Mouse (Mus musculus) embryonic facial prominence, embryonic 11.5 days (tissue): ENCODE data around the gene Braf. TPM values are rescaled to one million over a fixed set of nuclear protein-coding genes. Genes with fewer than 3 reads are reported as not detected.

Experiments used
- ATAC-seq: fragments of 200-750 bp; cut with Nextera tagmentation; replicated peaks from 2 replicates; pipeline ENCODE4 v1.8.0; 2017; ENCODE audit warnings: low read depth; ENCODE audit not compliant: insufficient number of reproducible peaks, low FRiP score, low TSS enrichment
- DNase-seq: peaks from one replicate; pipeline ENCODE4 v3.0.0-alpha.2; 2015; ENCODE audit warnings: low spot score
- H3K27ac ChIP-seq: fragments of 300-500 bp; sonication (generic); replicated peaks from 2 replicates; pipeline ENCODE4 v1.5.1; 2014; ENCODE audit warnings: mild to moderate bottlenecking, low read depth, low read length, control low read depth
- H3K27me3 ChIP-seq: fragments of 300-500 bp; sonication (generic); 2 replicates; pipeline ENCODE4 v1.6.1; 2014; ENCODE audit warnings: mild to moderate bottlenecking, low read length, moderate library complexity, mixed read lengths; ENCODE audit not compliant: control insufficient read depth, insufficient read depth
- H3K36me3 ChIP-seq: fragments of 300-500 bp; sonication (generic); replicated peaks from 2 replicates; pipeline ENCODE4 v1.6.1; 2014; ENCODE audit warnings: low read depth, mild to moderate bottlenecking, low read length, moderate library complexity, mixed read lengths; ENCODE audit not compliant: control insufficient read depth, insufficient read depth
- H3K4me1 ChIP-seq: fragments of 300-500 bp; sonication (generic); 2 replicates; pipeline ENCODE4 v1.6.1; 2014; ENCODE audit warnings: low read length, mixed read lengths; ENCODE audit not compliant: control insufficient read depth, insufficient read depth
- H3K4me2 ChIP-seq: fragments of 300-500 bp; sonication (generic); 2 replicates; pipeline ENCODE4 v1.6.1; 2014; ENCODE audit warnings: low read depth, mild to moderate bottlenecking, control low read depth, low read length, moderate library complexity
- H3K4me3 ChIP-seq: fragments of 300-500 bp; sonication (generic); 2 replicates; pipeline ENCODE4 v1.5.1; 2014; ENCODE audit warnings: low read depth, low read length, control low read depth
- H3K9ac ChIP-seq: fragments of 300-500 bp; sonication (generic); replicated peaks from 2 replicates; pipeline ENCODE4 v1.6.1; 2014; ENCODE audit warnings: mild to moderate bottlenecking, control low read depth, low read length
- H3K9me3 ChIP-seq: fragments of 300-500 bp; sonication (generic); replicated peaks from 2 replicates; pipeline ENCODE4 v1.6.1; 2016; ENCODE audit warnings: mild to moderate bottlenecking, low read length, inconsistent platforms, mixed read lengths; ENCODE audit not compliant: control insufficient read depth
- WGBS: fragments of 180-500 bp; shearing (Covaris S2); extraction: QIAGEN DNeasy Blood & Tissue Kit; methylation state at CpG from one replicate; pipeline ENCODE4 v1.1.7; 2014; 5-methylcytosine and 5-hydroxymethylcytosine counted together
- polyA plus RNA-seq: library from polyadenylated mRNA; unstranded; fragments of >200 nt; fragmentation: Nextera tagmentation; extraction: Ambion mirVana; gene quantifications from 2 replicates; pipeline ENCODE4 v1.2.1, GENCODE M21; 2014

Gene Braf
- polyA plus RNA-seq, 1 experiment from 2014 or later, result 18.8 TPM

DNA sequence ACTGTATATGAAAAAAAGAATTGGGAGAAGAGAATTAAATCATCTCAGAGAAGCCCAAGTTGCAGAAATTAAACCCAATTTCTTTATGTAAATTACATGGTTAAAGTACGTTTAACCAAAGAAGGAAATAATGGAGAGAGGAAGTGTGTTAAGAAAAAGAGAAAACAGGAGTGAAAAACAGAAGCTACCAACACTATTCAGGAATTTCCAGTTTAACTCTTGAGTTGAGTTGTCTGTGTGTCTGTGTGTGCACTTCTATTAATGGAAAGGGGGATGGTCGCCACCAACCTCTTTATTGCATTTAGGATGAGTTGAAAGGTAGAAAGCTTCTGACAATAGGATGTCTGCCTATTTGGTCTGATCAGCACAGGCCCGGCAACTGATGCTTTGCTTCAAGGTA, 886 bp upstream of the Braf start:
- WGBS, result 85% methylated on average over 3 of the region's 3 CpGs
- no peaks in the 10 kb centered on the region for H3K36me3 ChIP-seq
- no peaks in the 10 kb centered on the region for H3K27me3 ChIP-seq
- no peaks in the 10 kb centered on the region for H3K4me1 ChIP-seq
- ATAC-seq (no peak), DNase-seq (no peak)
- no peak overlapping the region for H3K4me2 ChIP-seq
- no peak overlapping the region for H3K27ac ChIP-seq
- H3K9me3 ChIP-seq, result no peaks in the 10 kb centered on the region
- no peak overlapping the region for H3K9ac ChIP-seq
- H3K4me3 ChIP-seq, result no peak overlapping the region

DNA sequence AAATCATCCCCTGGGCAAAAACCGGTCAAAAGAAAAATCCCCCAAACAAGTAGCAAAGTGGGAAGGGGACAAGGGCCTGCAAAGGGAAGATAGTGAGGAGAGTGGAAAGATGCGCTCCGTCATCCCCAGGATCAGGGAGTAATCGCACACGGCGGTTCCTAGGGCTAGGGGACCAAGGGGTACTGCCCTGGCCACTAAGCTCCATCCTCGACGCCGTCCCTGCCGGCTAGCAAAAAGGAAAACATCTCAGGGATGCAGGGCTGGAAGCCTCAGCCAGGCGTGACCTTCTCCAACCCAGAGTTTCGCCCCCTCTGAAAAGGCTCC, 759 bp downstream of the Braf start:
- 0% methylated on average over 12 of the region's 12 CpGs for WGBS
- H3K4me1 ChIP-seq, result no peaks in the 10 kb centered on the region
- peak overlapping the region; percentile 92 for H3K27ac ChIP-seq
- H3K9ac ChIP-seq, result peak overlapping the region; percentile 95
- ATAC-seq (peak; percentile 35; the same call in 1 of the 2 replicates), DNase-seq (peak; percentile 37)
- H3K9me3 ChIP-seq, result no peaks in the 10 kb centered on the region
- H3K36me3 ChIP-seq, result no peaks in the 10 kb centered on the region
- peak overlapping the region; percentile 84 for H3K4me3 ChIP-seq
- H3K27me3 ChIP-seq, result no peaks in the 10 kb centered on the region
- peak overlapping the region; percentile 79 for H3K4me2 ChIP-seq

- Histone ChIP-seq H3K9ac (peak overlapping the region; percentile 95), H3K9me3 (no peaks in the 10 kb centered on the region), H3K4me3 (peak overlapping the region; percentile 84), H3K36me3 (no peaks in the 10 kb centered on the region), H3K27me3 (no peaks in the 10 kb centered on the region), H3K27ac (no peak overlapping the region), H3K4me2 (peak overlapping the region; percentile 79), H3K4me1 (no peaks in the 10 kb centered on the region)
- 2% methylated on average over 7 of the region's 7 CpGs for WGBS
- ATAC-seq (no peak), DNase-seq (peak; percentile 8)
Observed at GRCm38 (mm10) chr6:39724071-39724470, 1.2 kb downstream of the Braf start.

- no peak overlapping the region for H3K9ac ChIP-seq
- ATAC-seq (no peak), DNase-seq (no peak)
- H3K4me3 ChIP-seq, result no peak overlapping the region
- H3K36me3 ChIP-seq, result no peaks in the 10 kb centered on the region
- WGBS, result 88% methylated on average over 6 of the region's 6 CpGs
- H3K27ac ChIP-seq, result no peak overlapping the region
- no peaks in the 10 kb centered on the region for H3K27me3 ChIP-seq
- no peaks in the 10 kb centered on the region for H3K4me1 ChIP-seq
- H3K4me2 ChIP-seq, result no peak overlapping the region
- H3K9me3 ChIP-seq, result no peaks in the 10 kb centered on the region
Observed at GRCm38 (mm10) chr6:39718567-39718966, 6.7 kb downstream of the Braf start.

GRCm38 (mm10) chr6:39717049-39717448, 8.2 kb downstream of the Braf start:
- no peak overlapping the region for H3K4me3 ChIP-seq
- no peak overlapping the region for H3K9ac ChIP-seq
- no peak for DNase-seq
- H3K36me3 ChIP-seq, result no peaks in the 10 kb centered on the region
- H3K27ac ChIP-seq, result no peak overlapping the region
- 83% methylated on average over 2 of the region's 2 CpGs for WGBS
- no peak for ATAC-seq
- no peaks in the 10 kb centered on the region for H3K27me3 ChIP-seq
- H3K4me1 ChIP-seq, result no peaks in the 10 kb centered on the region
- H3K9me3 ChIP-seq, result no peaks in the 10 kb centered on the region
- no peak overlapping the region for H3K4me2 ChIP-seq

GRCm38 (mm10) chr6:39714341-39714740, 10.9 kb downstream of the Braf start:
- no peak overlapping the region for H3K27ac ChIP-seq
- DNase-seq (no peak), ATAC-seq (no peak)
- H3K4me2 ChIP-seq, result no peak overlapping the region
- no peaks in the 10 kb centered on the region for H3K36me3 ChIP-seq
- 77% methylated on average over 7 of the region's 7 CpGs for WGBS
- no peak overlapping the region for H3K9ac ChIP-seq
- H3K27me3 ChIP-seq, result no peaks in the 10 kb centered on the region
- H3K4me1 ChIP-seq, result no peaks in the 10 kb centered on the region
- H3K9me3 ChIP-seq, result no peaks in the 10 kb centered on the region
- no peak overlapping the region for H3K4me3 ChIP-seq

DNA sequence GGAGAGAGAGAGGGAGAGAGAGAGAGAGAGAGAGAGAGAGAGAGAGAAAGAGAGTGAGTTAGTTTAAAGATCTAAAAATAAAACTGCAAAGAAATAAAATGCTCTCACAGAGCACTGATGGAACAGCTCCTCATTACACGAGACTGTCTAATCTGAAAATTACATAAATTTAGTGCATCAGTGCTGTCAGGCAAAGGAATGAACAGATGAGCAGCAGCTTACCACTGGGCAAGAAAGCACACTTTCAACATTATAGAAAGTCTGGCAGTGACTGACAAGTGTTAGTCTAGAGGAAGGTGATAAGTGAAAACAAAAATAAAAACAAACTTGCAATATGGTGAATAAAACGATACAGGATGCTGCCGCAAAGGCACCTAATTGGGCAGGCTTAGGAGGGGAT, 11.9 kb downstream of the Braf start:
- H3K36me3 ChIP-seq, result no peaks in the 10 kb centered on the region
- no peak for ATAC-seq

DNA sequence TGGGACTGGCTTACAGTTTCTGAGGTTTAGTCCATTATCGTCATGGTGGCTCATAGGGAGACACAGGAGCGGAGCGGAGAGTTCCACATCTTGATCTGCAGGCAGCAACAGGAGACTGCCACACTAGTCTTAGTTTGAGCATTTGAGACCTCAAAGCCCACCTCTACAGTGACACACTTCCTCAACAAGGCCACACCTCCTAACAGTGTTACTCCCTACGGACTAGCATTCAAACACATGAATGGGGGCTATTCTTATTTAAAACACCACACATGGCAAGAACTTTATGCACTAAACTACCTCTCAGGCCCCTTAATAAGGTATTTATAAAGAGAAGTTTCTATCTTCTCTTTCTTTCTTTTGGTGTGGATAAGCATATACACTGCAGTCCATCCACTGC, 19.6 kb downstream of the Braf start:
- WGBS, result 90% methylated on average over 4 of the region's 4 CpGs
- no peak for ATAC-seq
- H3K4me2 ChIP-seq, result no peak overlapping the region

More for the DNA sequence above, 11.9 kb downstream of the Braf start:
- no peak for DNase-seq
- H3K9me3 ChIP-seq, result no peaks in the 10 kb centered on the region
- H3K4me2 ChIP-seq, result no peak overlapping the region
- no peaks in the 10 kb centered on the region for H3K4me1 ChIP-seq
- H3K27ac ChIP-seq, result no peak overlapping the region
- H3K9ac ChIP-seq, result no peak overlapping the region
- H3K27me3 ChIP-seq, result no peaks in the 10 kb centered on the region
- H3K4me3 ChIP-seq, result no peak overlapping the region
- 73% methylated on average over 3 of the region's 3 CpGs for WGBS

More for the DNA sequence above, 19.6 kb downstream of the Braf start:
- Histone ChIP-seq H3K9me3 (no peaks in the 10 kb centered on the region), H3K36me3 (no peaks in the 10 kb centered on the region), H3K27me3 (no peaks in the 10 kb centered on the region), H3K9ac (no peak overlapping the region), H3K27ac (no peak overlapping the region), H3K4me3 (no peak overlapping the region), H3K4me1 (no peaks in the 10 kb centered on the region)
- no peak for DNase-seq
